Mouse (Mus musculus) ES-Bruce4 (cell line): ENCODE results near the gene Chrm5.

ENCODE experiments used
- CTCF ChIP-seq: IDR thresholded peaks from one replicate; pipeline ENCODE4 v1.8.1; 2011; ENCODE audit warnings: low read depth, low read length
- EP300 ChIP-seq: IDR thresholded peaks from 2 replicates; pipeline ENCODE4 v1.6.1; 2011; ENCODE audit warnings: low read depth, low read length; ENCODE audit not compliant: insufficient read depth

DNA sequence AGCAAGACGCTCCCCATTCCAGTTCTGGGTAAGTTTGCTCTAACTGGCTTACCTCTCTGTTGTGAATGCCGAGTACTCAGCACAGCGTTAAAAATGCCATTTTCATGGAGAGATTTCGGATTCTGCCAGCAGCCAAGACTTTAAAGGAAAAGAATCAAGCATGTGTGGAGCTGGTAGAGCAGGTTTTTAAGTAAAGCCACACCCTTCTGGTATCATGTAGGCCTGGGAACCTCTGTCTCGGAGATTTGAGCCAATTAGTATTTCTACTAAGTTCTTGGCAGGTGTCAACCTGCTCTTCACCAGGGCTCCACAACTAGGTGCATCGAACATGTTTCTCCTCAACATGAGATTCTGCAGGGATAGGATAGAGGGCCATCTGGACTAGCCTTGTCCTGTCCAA, 4.0 kb downstream of the Chrm5 start:
- TF ChIP-seq CTCF (no peak), EP300 (no peak)
